ENCODE assay signal across 9 mouse cellular contexts in genomic region chr5:130089626-130090393, GRCm38 (mm10). TPM values are rescaled to one million over a fixed set of nuclear protein-coding genes. Genes with fewer than 3 reads are reported as not detected.
DNase-seq lines count a peak whose midpoint lies in the region; ATAC-seq and TF ChIP-seq lines count a peak whose summit lies in the region.
"Had no signal": no experiment of that assay in that cellular context is flagged by ENCODE, and none has a peak within 500 bp of the region (broad histone marks: within the 10 kb centered on the region; RNA-seq: fewer than 3 reads in every experiment).

No protein-coding gene starts in this region.

- 63% methylated on average over 18 of the region's 18 CpGs for WGBS in stomach, embryonic 16.5 days
- WGBS in forebrain, postnatal 0 days: 86% methylated on average over 18 of the region's 18 CpGs

- H3K9ac ChIP-seq in stomach, embryonic 16.5 days (ENCODE audit: low read length): no peak overlapping the region
- H3K9ac ChIP-seq in forebrain, postnatal 0 days: no peak overlapping the region

- no peaks in the 10 kb centered on the region for H3K9me3 ChIP-seq in stomach, embryonic 16.5 days (replicated peaks; ENCODE audit: control insufficient read depth, low read length)
- H3K9me3 ChIP-seq in forebrain, postnatal 0 days (ENCODE audit: low read length): no peaks in the 10 kb centered on the region
- H3K9me3 ChIP-seq: G1E had no signal

- no peaks in the 10 kb centered on the region for H3K36me3 ChIP-seq in stomach, embryonic 16.5 days (ENCODE audit: control insufficient read depth, insufficient read depth, low read length)
- H3K36me3 ChIP-seq in forebrain, postnatal 0 days (ENCODE audit: insufficient read depth): peaks cover 9% of the 10 kb centered on the region; the same call in 1 of the 2 replicates
- H3K36me3 ChIP-seq: G1E had no signal

- 0 out of 2 replicates have a peak, but pooled peaks have one; percentile 60 for ATAC-seq in stomach, embryonic 16.5 days (ENCODE audit: insufficient read depth, low FRiP score)
- no peak for ATAC-seq in forebrain, postnatal 0 days

- no peaks in the 10 kb centered on the region for H3K27me3 ChIP-seq in stomach, embryonic 16.5 days (ENCODE audit: control insufficient read depth, insufficient read depth, low read length)
- no peaks in the 10 kb centered on the region for H3K27me3 ChIP-seq in forebrain, postnatal 0 days (ENCODE audit: insufficient read depth, low read length)

- H3K4me3 ChIP-seq in stomach, embryonic 16.5 days (replicated peaks; ENCODE audit: low read length): no peak overlapping the region
- no peak overlapping the region for H3K4me3 ChIP-seq in forebrain, postnatal 0 days (ENCODE audit: low read depth, low read length)

- H3K4me2 ChIP-seq in stomach, embryonic 16.5 days (ENCODE audit: low read depth, low read length): no peak overlapping the region
- H3K4me2 ChIP-seq in forebrain, postnatal 0 days (ENCODE audit: low read depth): no peak overlapping the region

- TF ChIP-seq CTCF in forebrain, postnatal 0 days (IDR thresholded peaks at IDR 0.05; ENCODE audit: low read depth): no peak

- peak overlapping the region; percentile 34; the same call in 1 of the 2 replicates for H3K27ac ChIP-seq in stomach, embryonic 16.5 days (ENCODE audit: low read length)
- H3K27ac ChIP-seq in forebrain, postnatal 0 days (ENCODE audit: low read depth, low read length): no peak overlapping the region

- peaks cover 12% of the 10 kb centered on the region for H3K4me1 ChIP-seq in stomach, embryonic 16.5 days (ENCODE audit: control insufficient read depth, insufficient read depth, low read length)
- H3K4me1 ChIP-seq in forebrain, postnatal 0 days (ENCODE audit: insufficient read depth): no peaks in the 10 kb centered on the region

- peak; percentile 94 for DNase-seq in heart, adult 11 months
- DNase-seq in heart, postnatal 4 days: no peak
- DNase-seq in urinary bladder, adult 18-20 months (ENCODE audit: low spot score in 2 of 2): peak; percentile 39 to 48
- DNase-seq in urinary bladder, postnatal 10 days (ENCODE audit: low spot score): no peak
- peak; percentile 32 to 50 for DNase-seq in left cerebral cortex, adult 8-10 months (ENCODE audit: low spot score in 2 of 2)
- DNase-seq in forebrain, postnatal 0 days: no peak
- DNase-seq in urinary bladder, postnatal 25 days (ENCODE audit: low spot score): no peak

RNA-seq across cellular contexts. Expression of gene Tpst1, which starts 16.7 kb away (rescaled TPM):
- 10 to 100 TPM; 15.7 to 16.9 TPM for total RNA-seq in heart, postnatal 4 days (2021)
- total RNA-seq in left cerebral cortex, adult 8-10 months (2022): 10 to 100 TPM; 34.4 to 39.4 (median 36.7) TPM
- 68.7 and 76.4 TPM in 2 replicates for polyA plus RNA-seq in stomach, embryonic 16.5 days (2015; fragmentation: Nextera tagmentation; extraction: Ambion mirVana)
- total RNA-seq in forebrain, postnatal 0 days (2014; rRNA removed): 50.7 and 55.3 TPM in 2 replicates
- polyA plus RNA-seq in forebrain, postnatal 0 days (2015; fragmentation: Nextera tagmentation; extraction: Ambion mirVana): 50.3 and 55.4 TPM in 2 replicates
- polyA plus RNA-seq: G1E had no signal

RNA-seq across cellular contexts. Expression of gene Kctd7, which starts 54.9 kb away (rescaled TPM):
- total RNA-seq in heart, postnatal 4 days (2021): 1 to 10 TPM; 4.4 to 4.6 TPM
- total RNA-seq in left cerebral cortex, adult 8-10 months (2022): 10 to 100 TPM; 10.6 to 15.2 (median 13.0) TPM
- polyA plus RNA-seq in stomach, embryonic 16.5 days (2015; fragmentation: Nextera tagmentation; extraction: Ambion mirVana): 5.5 and 5.7 TPM in 2 replicates
- 16.7 and 22.4 TPM in 2 replicates for total RNA-seq in forebrain, postnatal 0 days (2014; rRNA removed)
- 7.4 and 10.7 TPM in 2 replicates for polyA plus RNA-seq in forebrain, postnatal 0 days (2015; fragmentation: Nextera tagmentation; extraction: Ambion mirVana)

Comparison
In these comparisons a context has a peak if more than half of its experiments do, and no peak if none do; other contexts are left out.
1. DNase-seq: peak in heart, adult 11 months (single experiment), urinary bladder, adult 18-20 months (2 of 2) and left cerebral cortex, adult 8-10 months (2 of 2); none in heart, postnatal 4 days (single experiment), urinary bladder, postnatal 10 days (single experiment), forebrain, postnatal 0 days (single experiment) and urinary bladder, postnatal 25 days (single experiment).